Mouse (Mus musculus) brain, embryonic 14.5 days (tissue): ENCODE data around the gene Luc7l2.

Source experiments
- CTCF ChIP-seq: fragments of 200-500 bp; IDR thresholded peaks from 2 replicates; pipeline ENCODE4 v1.5.1; 2012; ENCODE audit warnings: inconsistent platforms, mild to moderate bottlenecking, moderate library complexity, borderline replicate concordance; ENCODE audit not compliant: insufficient read depth, insufficient read length; ENCODE audit errors: extremely low read depth
- POLR2A ChIP-seq: fragments of 200-500 bp; IDR thresholded peaks from 2 replicates; pipeline ENCODE4 v1.6.1; 2012; ENCODE audit warnings: mild to moderate bottlenecking, inconsistent platforms, borderline replicate concordance; ENCODE audit not compliant: poor library complexity, insufficient read depth, insufficient read length, severe bottlenecking; ENCODE audit errors: extremely low read depth

DNA sequence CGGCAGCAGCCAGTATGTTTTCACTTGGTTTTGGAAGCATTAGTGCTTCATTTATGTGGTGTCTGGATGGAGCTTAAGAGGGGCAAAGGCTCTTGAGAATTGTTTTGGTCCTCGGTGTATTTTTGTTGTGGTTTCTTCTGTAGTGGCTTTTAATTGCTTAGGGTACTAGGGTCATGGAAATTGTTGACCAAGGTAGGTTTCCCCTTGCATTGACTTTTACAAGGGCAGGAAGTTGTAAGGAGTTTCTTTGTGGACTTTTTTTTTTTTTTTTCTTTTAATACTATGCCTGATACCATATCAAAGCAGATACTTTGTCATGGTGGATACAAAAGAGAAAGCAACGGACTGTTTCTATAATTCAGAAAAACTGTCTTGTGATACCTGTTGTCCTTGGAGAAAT, 30.6 kb downstream of the Luc7l2 start:
- TF ChIP-seq CTCF, result no peak
- no peak for TF ChIP-seq POLR2A
